Mouse (Mus musculus): ENCODE data around the gene Rnf167. TPM values are rescaled to one million over a fixed set of nuclear protein-coding genes. Genes with fewer than 3 reads are reported as not detected.
A peak's percentile ranks its signal among the peaks of the same experiment; 100 is the strongest.

Rnf167 gene
- polyA plus RNA-seq, 1 experiment: 77.6 TPM

GRCm38 (mm10) chr11:70686901-70687566, 40.0 kb downstream of the Rnf167 start:
- H3K4me1 ChIP-seq (ENCODE audit: control insufficient read depth, insufficient read depth, low read length): peaks cover 9% of the 10 kb centered on the region
- H3K4me3 ChIP-seq (ENCODE audit: control insufficient read depth, low read depth, low read length): peak overlapping the region; percentile 84
- H3K27me3 ChIP-seq (ENCODE audit: control insufficient read depth, insufficient read depth, low read length): no peaks in the 10 kb centered on the region
- no peak overlapping the region for H3K27ac ChIP-seq (ENCODE audit: control insufficient read depth, insufficient read depth, low read depth, low read length)
- H3K36me3 ChIP-seq (ENCODE audit: control insufficient read depth, insufficient read depth, low read length): no peaks in the 10 kb centered on the region; the same call in 1 of the 2 replicates
- TF ChIP-seq POLR2A (IDR thresholded peaks at IDR 0.05; ENCODE audit: control insufficient read depth, low read depth, low read length) (no peak), CTCF (IDR thresholded peaks at IDR 0.05; ENCODE audit: control insufficient read depth, insufficient read depth, insufficient replicate concordance, low read depth, low read length) (no peak)

GRCm38 (mm10) chr11:70687601-70688199, 40.7 kb downstream of the Rnf167 start, which contains the start of gene Camta2:
TSS of gene Camta2 (minus strand) at chr11:70688105.
- no peak for TF ChIP-seq CTCF (IDR thresholded peaks at IDR 0.05; ENCODE audit: control insufficient read depth, insufficient read depth, insufficient replicate concordance, low read depth, low read length)
- TF ChIP-seq POLR2A (IDR thresholded peaks at IDR 0.05; ENCODE audit: control insufficient read depth, low read depth, low read length): peak; percentile 43
- H3K27me3 ChIP-seq (ENCODE audit: control insufficient read depth, insufficient read depth, low read length): no peaks in the 10 kb centered on the region
- H3K27ac ChIP-seq (ENCODE audit: control insufficient read depth, insufficient read depth, low read depth, low read length): peak within 1 kb of the TSS; percentile 30

GRCm38 (mm10) chr11:70688372-70688771, 41.3 kb downstream of the Rnf167 start:
- H3K4me3 ChIP-seq (ENCODE audit: control insufficient read depth, low read depth, low read length): peak overlapping the region; percentile 84
- H3K4me1 ChIP-seq (ENCODE audit: control insufficient read depth, insufficient read depth, low read length): peaks cover 9% of the 10 kb centered on the region
- peak overlapping the region; percentile 3 for H3K27ac ChIP-seq (ENCODE audit: control insufficient read depth, insufficient read depth, low read depth, low read length)
- H3K36me3 ChIP-seq (ENCODE audit: control insufficient read depth, insufficient read depth, low read length): no peaks in the 10 kb centered on the region
- no peak for TF ChIP-seq CTCF (IDR thresholded peaks at IDR 0.05; ENCODE audit: control insufficient read depth, insufficient read depth, insufficient replicate concordance, low read depth, low read length)
- no peaks in the 10 kb centered on the region for H3K27me3 ChIP-seq (ENCODE audit: control insufficient read depth, insufficient read depth, low read length)

More at GRCm38 (mm10) chr11:70687601-70688199, 40.7 kb downstream of the Rnf167 start, which contains the start of gene Camta2:
- peaks cover 9% of the 10 kb centered on the region for H3K4me1 ChIP-seq (ENCODE audit: control insufficient read depth, insufficient read depth, low read length)
- no peaks in the 10 kb centered on the region; the same call in 1 of the 2 replicates for H3K36me3 ChIP-seq (ENCODE audit: control insufficient read depth, insufficient read depth, low read length)
- peak within 1 kb of the TSS; percentile 84 for H3K4me3 ChIP-seq (ENCODE audit: control insufficient read depth, low read depth, low read length)

- Histone ChIP-seq H3K4me3 (ENCODE audit: control insufficient read depth, low read depth, low read length) (no peak overlapping the region), H3K27ac (ENCODE audit: control insufficient read depth, insufficient read depth, low read depth, low read length) (no peak overlapping the region), H3K4me1 (ENCODE audit: control insufficient read depth, insufficient read depth, low read length) (peaks cover 9% of the 10 kb centered on the region), H3K36me3 (ENCODE audit: control insufficient read depth, insufficient read depth, low read length) (no peaks in the 10 kb centered on the region), H3K27me3 (ENCODE audit: control insufficient read depth, insufficient read depth, low read length) (no peaks in the 10 kb centered on the region)
- TF ChIP-seq CTCF (IDR thresholded peaks at IDR 0.05; ENCODE audit: control insufficient read depth, insufficient read depth, insufficient replicate concordance, low read depth, low read length): no peak
- no peak for TF ChIP-seq POLR2A (IDR thresholded peaks at IDR 0.05; ENCODE audit: control insufficient read depth, low read depth, low read length)
Observed at GRCm38 (mm10) chr11:70689578-70689977, 42.5 kb downstream of the Rnf167 start.

- peaks cover under 1% of the 10 kb centered on the region for H3K4me1 ChIP-seq (ENCODE audit: control insufficient read depth, insufficient read depth, low read length)
- no peaks in the 10 kb centered on the region for H3K36me3 ChIP-seq (ENCODE audit: control insufficient read depth, insufficient read depth, low read length)
- TF ChIP-seq POLR2A (IDR thresholded peaks at IDR 0.05; ENCODE audit: control insufficient read depth, low read depth, low read length): no peak
- no peak for TF ChIP-seq CTCF (IDR thresholded peaks at IDR 0.05; ENCODE audit: control insufficient read depth, insufficient read depth, insufficient replicate concordance, low read depth, low read length)
- no peak overlapping the region for H3K27ac ChIP-seq (ENCODE audit: control insufficient read depth, insufficient read depth, low read depth, low read length)
- no peaks in the 10 kb centered on the region for H3K27me3 ChIP-seq (ENCODE audit: control insufficient read depth, insufficient read depth, low read length)
- H3K4me3 ChIP-seq (ENCODE audit: control insufficient read depth, low read depth, low read length): no peak overlapping the region
Observed at GRCm38 (mm10) chr11:70693504-70693903, 46.5 kb downstream of the Rnf167 start.

GRCm38 (mm10) chr11:70697376-70697775, 50.3 kb downstream of the Rnf167 start:
- Histone ChIP-seq H3K27me3 (ENCODE audit: control insufficient read depth, insufficient read depth, low read length) (no peaks in the 10 kb centered on the region), H3K27ac (ENCODE audit: control insufficient read depth, insufficient read depth, low read depth, low read length) (no peak overlapping the region), H3K36me3 (ENCODE audit: control insufficient read depth, insufficient read depth, low read length) (no peaks in the 10 kb centered on the region), H3K4me1 (ENCODE audit: control insufficient read depth, insufficient read depth, low read length) (peaks cover 11% of the 10 kb centered on the region), H3K4me3 (ENCODE audit: control insufficient read depth, low read depth, low read length) (no peak overlapping the region)
- no peak for TF ChIP-seq POLR2A (IDR thresholded peaks at IDR 0.05; ENCODE audit: control insufficient read depth, low read depth, low read length)
- TF ChIP-seq CTCF (IDR thresholded peaks at IDR 0.05; ENCODE audit: control insufficient read depth, insufficient read depth, insufficient replicate concordance, low read depth, low read length): no peak

GRCm38 (mm10) chr11:70699051-70699450, 52.0 kb downstream of the Rnf167 start:
- H3K27ac ChIP-seq (ENCODE audit: control insufficient read depth, insufficient read depth, low read depth, low read length): no peak overlapping the region
- no peak overlapping the region for H3K4me3 ChIP-seq (ENCODE audit: control insufficient read depth, low read depth, low read length)
- peaks cover 11% of the 10 kb centered on the region for H3K4me1 ChIP-seq (ENCODE audit: control insufficient read depth, insufficient read depth, low read length)
- no peaks in the 10 kb centered on the region for H3K36me3 ChIP-seq (ENCODE audit: control insufficient read depth, insufficient read depth, low read length)
- H3K27me3 ChIP-seq (ENCODE audit: control insufficient read depth, insufficient read depth, low read length): no peaks in the 10 kb centered on the region
- TF ChIP-seq POLR2A (IDR thresholded peaks at IDR 0.05; ENCODE audit: control insufficient read depth, low read depth, low read length) (no peak), CTCF (IDR thresholded peaks at IDR 0.05; ENCODE audit: control insufficient read depth, insufficient read depth, insufficient replicate concordance, low read depth, low read length) (no peak)
